Mouse (Mus musculus) kidney, embryonic 15.5 days (tissue): ENCODE measurements around the gene Olfr1415. TPM values are rescaled to one million over a fixed set of nuclear protein-coding genes. Genes with fewer than 3 reads are reported as not detected.

Experiments
- ATAC-seq: fragments of 200-750 bp; cut with Nextera tagmentation; replicated peaks from 2 replicates; pipeline ENCODE4 v1.8.0; 2017; ENCODE audit warnings: moderate TSS enrichment; ENCODE audit not compliant: low FRiP score
- H3K27ac ChIP-seq: fragments of 300-500 bp; sonication (generic); 2 replicates; pipeline ENCODE4 v1.5.1; 2015; ENCODE audit warnings: mild to moderate bottlenecking, inconsistent platforms
- H3K27me3 ChIP-seq: fragments of 300-500 bp; sonication (generic); 2 replicates; pipeline ENCODE4 v1.6.1; 2015; ENCODE audit warnings: inconsistent platforms
- H3K36me3 ChIP-seq: fragments of 300-500 bp; sonication (generic); 2 replicates; pipeline ENCODE4 v1.6.1; 2015; ENCODE audit warnings: inconsistent platforms
- H3K4me1 ChIP-seq: fragments of 300-500 bp; sonication (generic); 2 replicates; pipeline ENCODE4 v1.6.1; 2015; ENCODE audit warnings: inconsistent platforms
- H3K4me2 ChIP-seq: fragments of 300-500 bp; sonication (generic); 2 replicates; pipeline ENCODE4 v1.6.1; 2015; ENCODE audit warnings: moderate library complexity, mild to moderate bottlenecking, inconsistent platforms
- H3K4me3 ChIP-seq: fragments of 300-500 bp; sonication (generic); replicated peaks from 2 replicates; pipeline ENCODE4 v1.5.1; 2015; ENCODE audit warnings: mild to moderate bottlenecking, inconsistent platforms
- H3K9ac ChIP-seq: fragments of 300-500 bp; sonication (generic); 2 replicates; pipeline ENCODE4 v1.6.1; 2015; ENCODE audit warnings: mild to moderate bottlenecking, inconsistent platforms
- H3K9me3 ChIP-seq: fragments of 300-500 bp; sonication (generic); replicated peaks from 2 replicates; pipeline ENCODE4 v1.6.1; 2016; ENCODE audit warnings: inconsistent platforms
- whole genome bisulfite sequencing: fragments of 180-500 bp; shearing (Covaris S2); methylation state at CpG from one replicate; pipeline ENCODE4 v1.1.7; 2015; ENCODE audit warnings: mixed read lengths; 5-methylcytosine and 5-hydroxymethylcytosine counted together
- microRNA-seq: library from miRNA; unstranded; fragments of <30 nt; microRNA quantifications from one replicate; pipeline ENCODE4, GENCODE M21; 2016
- polyA plus RNA-seq: library from polyadenylated mRNA; unstranded; fragments of >200 nt; fragmentation: Nextera tagmentation; extraction: Ambion mirVana; gene quantifications from 2 replicates; pipeline ENCODE4 v1.2.1, GENCODE M21; 2015

Olfr1415 gene
- polyA plus RNA-seq, 1 experiment from 2014 or later, result not detected

DNA sequence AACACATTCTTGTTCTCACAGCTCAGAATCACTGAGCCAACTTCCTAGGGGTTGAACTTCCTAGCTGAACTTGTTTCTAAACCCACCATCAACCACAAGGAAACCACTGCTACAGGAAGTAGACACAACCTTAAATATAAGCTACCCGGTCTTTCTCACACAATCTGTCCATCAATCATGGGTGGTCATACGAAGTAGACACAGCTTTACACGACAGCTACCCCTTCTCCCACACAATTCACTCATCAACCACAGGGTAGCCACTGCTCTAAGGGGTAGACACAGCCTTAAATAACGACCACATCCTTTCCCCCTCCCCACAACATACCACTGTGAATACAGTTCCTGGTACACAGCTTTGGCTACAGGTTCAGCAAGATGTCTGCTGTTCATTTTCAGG lies 27.0 kb downstream of the Olfr1415 start:
- Histone ChIP-seq H3K9me3 (no peaks in the 10 kb centered on the region), H3K27ac (no peak overlapping the region), H3K36me3 (peaks cover 75% of the 10 kb centered on the region), H3K4me1 (peaks cover 11% of the 10 kb centered on the region), H3K4me2 (no peak overlapping the region), H3K9ac (no peak overlapping the region), H3K4me3 (no peak overlapping the region), H3K27me3 (no peaks in the 10 kb centered on the region)
- 84% methylated on average over 4 of the region's 4 CpGs for WGBS
- ATAC-seq, result no peak

DNA sequence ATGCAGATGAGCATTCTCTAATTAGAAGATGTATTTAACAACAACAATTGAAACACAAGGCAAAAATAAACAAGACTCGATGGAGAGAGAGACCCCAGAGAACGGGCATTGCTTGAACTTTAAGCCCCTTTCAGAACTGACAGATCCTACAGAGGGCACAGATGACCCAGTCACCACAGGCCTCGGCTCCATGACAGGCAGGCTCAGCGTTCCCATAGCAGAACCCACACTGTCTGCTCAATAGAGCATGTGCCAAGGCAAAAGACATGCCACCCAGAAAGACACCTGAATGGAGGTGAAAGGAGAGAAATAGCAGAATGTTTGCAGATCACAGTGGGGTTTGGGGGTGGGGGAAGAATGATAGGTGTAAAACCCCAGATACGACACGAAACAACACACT lies 37.5 kb downstream of the Olfr1415 start:
- no peaks in the 10 kb centered on the region for H3K9me3 ChIP-seq
- WGBS, result 88% methylated on average over 6 of the region's 6 CpGs
- no peak overlapping the region for H3K9ac ChIP-seq
- no peak overlapping the region for H3K4me2 ChIP-seq
- no peaks in the 10 kb centered on the region for H3K27me3 ChIP-seq
- H3K27ac ChIP-seq, result no peak overlapping the region
- peaks cover 93% of the 10 kb centered on the region for H3K36me3 ChIP-seq
- H3K4me3 ChIP-seq, result no peak overlapping the region
- ATAC-seq, result no peak
- no peaks in the 10 kb centered on the region for H3K4me1 ChIP-seq

DNA sequence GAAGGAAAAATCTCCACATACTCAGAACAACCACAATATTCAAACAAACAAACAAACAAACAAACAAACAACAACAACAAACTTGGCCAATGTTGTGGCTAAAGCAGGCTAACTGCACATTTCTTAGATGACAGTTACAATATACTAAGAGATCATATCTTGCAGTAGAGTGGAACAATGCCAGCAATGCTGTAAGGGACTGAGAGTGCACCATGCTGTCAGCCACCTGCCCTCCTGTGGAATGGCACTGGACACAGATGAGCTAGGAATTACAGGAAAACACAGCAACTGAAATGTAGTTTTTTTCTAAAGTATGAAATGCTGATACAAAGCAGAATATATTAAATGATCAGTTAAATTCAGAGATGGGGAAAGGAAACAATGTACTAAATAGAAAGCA lies 38.1 kb downstream of the Olfr1415 start:
- H3K4me1 ChIP-seq, result no peaks in the 10 kb centered on the region
- H3K9me3 ChIP-seq, result no peaks in the 10 kb centered on the region
- H3K4me2 ChIP-seq, result no peak overlapping the region
- no peaks in the 10 kb centered on the region for H3K27me3 ChIP-seq
- H3K27ac ChIP-seq, result no peak overlapping the region
- H3K36me3 ChIP-seq, result peaks cover 94% of the 10 kb centered on the region
- no peak overlapping the region for H3K4me3 ChIP-seq
- no peak for ATAC-seq
- H3K9ac ChIP-seq, result no peak overlapping the region

DNA sequence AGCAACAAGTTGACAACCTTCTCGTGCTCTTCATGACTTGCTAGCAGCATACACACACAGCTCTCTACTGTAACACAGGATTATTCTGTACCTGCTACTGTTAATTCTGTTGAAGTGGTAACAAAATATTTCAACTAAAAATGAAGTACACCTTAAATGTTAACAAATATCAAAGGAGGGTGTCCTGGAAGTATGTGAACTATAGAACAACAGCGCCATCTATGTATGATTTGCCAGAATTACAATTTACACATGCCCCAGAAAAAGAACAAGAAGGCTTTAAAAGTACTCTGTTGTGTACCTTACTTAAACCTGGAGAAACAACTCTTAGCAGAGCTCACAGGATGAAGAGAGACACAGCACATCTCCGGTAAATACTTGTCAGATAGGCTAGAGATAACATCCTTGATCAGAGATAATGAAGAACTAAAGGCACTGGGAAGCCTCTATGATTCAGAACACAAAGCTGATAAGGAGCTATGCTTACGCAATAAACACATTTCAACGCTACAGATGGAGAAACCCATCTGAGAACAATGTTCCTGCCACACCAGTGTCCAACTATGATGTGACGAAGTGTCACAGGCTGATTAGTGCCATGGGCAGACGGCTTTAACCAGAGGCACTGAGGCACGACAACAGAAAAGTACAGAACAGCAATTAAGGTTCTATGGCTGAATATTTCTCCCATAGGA lies 42.0 kb downstream of the Olfr1415 start:
- H3K4me3 ChIP-seq, result no peak overlapping the region
- H3K4me1 ChIP-seq, result no peaks in the 10 kb centered on the region
- H3K9ac ChIP-seq, result no peak overlapping the region
- no peaks in the 10 kb centered on the region for H3K27me3 ChIP-seq
- H3K4me2 ChIP-seq, result no peak overlapping the region
- no peaks in the 10 kb centered on the region for H3K9me3 ChIP-seq
- ATAC-seq, result no peak
- peaks cover 94% of the 10 kb centered on the region for H3K36me3 ChIP-seq
- 70% methylated on average over 8 of the region's 8 CpGs for WGBS
- H3K27ac ChIP-seq, result no peak overlapping the region

DNA sequence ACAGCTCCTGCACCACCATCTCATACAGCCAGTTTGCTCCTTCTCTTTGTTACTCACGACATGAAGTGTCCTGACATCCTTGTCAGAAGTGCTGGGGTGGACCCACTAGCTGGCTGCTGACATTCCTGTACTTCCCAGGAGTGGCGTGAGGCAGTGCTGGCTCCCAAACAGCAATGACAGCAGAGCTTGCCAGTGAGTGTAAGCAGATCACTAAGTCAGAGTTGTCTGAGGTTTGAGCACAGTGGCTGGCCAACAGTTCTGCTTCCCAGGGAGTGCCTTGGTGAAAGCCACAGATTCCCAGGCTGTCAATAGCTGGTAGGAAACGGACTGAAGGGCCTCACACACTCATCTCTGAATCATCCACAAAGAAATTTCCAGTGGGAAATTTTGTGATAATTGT lies 47.6 kb downstream of the Olfr1415 start:
- Histone ChIP-seq H3K9me3 (no peaks in the 10 kb centered on the region), H3K9ac (no peak overlapping the region), H3K27ac (no peak overlapping the region), H3K4me3 (no peak overlapping the region), H3K27me3 (no peaks in the 10 kb centered on the region), H3K4me2 (no peak overlapping the region), H3K4me1 (no peaks in the 10 kb centered on the region), H3K36me3 (peaks cover 98% of the 10 kb centered on the region)
- ATAC-seq, result no peak
- 73% methylated on average over 3 of the region's 3 CpGs for WGBS

DNA sequence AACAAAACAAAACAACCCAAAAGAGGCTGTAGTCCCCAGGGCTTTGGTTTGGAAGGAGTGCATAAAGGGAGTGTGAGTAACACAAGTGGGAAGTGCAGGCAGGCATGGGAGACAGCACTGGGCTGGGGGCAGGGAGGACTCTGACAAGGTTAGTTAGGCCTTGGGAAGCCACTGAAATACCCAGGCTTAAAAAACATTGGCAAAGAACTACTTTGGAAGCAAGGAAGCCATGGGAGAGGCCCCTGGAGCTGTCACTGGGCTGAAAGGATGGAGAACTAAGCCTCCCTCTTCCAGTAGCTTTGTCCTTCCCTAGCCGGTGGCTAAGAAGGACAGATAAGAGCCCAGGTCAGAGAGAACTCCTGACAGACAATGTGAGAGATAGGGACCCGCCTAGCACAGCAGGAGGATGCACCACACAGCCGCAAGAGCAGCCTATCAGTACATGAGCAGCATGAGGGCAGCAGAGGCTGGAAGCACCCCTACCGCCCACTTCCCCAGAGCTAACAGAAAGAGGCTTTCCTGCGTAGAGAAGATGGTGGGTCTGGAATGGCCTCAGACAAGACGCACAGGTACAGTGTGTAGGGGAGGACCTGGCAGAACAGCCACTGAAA lies 54.3 kb downstream of the Olfr1415 start:
- no peaks in the 10 kb centered on the region for H3K27me3 ChIP-seq
- no peak overlapping the region for H3K27ac ChIP-seq
- WGBS, result 90% methylated on average over 6 of the region's 6 CpGs
- no peak for ATAC-seq
- 0 out of 2 replicates have a peak, but pooled peaks cover 3% of the 10 kb centered on the region for H3K4me1 ChIP-seq
- H3K4me3 ChIP-seq, result no peak overlapping the region
- no peaks in the 10 kb centered on the region for H3K9me3 ChIP-seq
- H3K4me2 ChIP-seq, result no peak overlapping the region
- H3K9ac ChIP-seq, result no peak overlapping the region
- H3K36me3 ChIP-seq, result peaks cover 84% of the 10 kb centered on the region

DNA sequence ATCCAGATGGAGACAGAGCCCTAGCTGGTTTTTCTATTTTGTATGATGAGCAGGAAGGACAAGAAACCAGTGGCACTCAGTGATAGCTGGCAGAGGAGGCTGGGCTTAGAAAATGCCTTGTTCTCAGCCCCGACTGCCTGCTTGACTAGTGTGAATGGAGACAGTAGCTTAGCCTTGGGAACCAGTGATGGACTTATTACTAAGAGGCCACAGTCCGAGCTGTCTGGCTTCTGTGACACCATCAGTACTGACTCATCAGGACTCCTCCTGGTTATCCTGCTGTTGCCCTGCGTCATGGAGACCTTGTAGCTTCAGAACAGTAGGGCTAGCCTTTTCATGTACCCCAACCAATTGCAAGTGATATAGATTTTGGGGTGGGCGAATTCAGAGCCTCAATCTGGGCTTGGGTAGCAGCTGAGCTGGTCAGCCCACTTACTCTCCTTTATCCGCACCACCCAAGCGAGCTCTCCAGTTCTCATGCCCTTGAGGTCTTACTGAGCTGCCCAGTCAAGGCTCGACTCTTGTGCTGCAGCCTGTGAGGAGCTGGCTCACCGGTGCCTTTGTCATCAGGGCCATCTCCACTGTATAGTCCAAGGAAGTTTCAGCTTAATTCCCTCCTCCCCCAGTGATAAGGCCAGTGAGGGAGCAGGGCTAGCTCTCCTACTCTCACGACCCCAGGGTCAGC lies 55.7 kb downstream of the Olfr1415 start:
- Histone ChIP-seq H3K27me3 (no peaks in the 10 kb centered on the region), H3K4me2 (no peak overlapping the region), H3K4me1 (0 out of 2 replicates have a peak, but pooled peaks cover 3% of the 10 kb centered on the region), H3K36me3 (peaks cover 72% of the 10 kb centered on the region), H3K9ac (no peak overlapping the region), H3K27ac (no peak overlapping the region), H3K4me3 (no peak overlapping the region), H3K9me3 (no peaks in the 10 kb centered on the region)
- no peak for ATAC-seq
- 87% methylated on average over 9 of the region's 9 CpGs for WGBS

Small RNA genes within 50 kb of the gene (microRNA-seq; reads per million reads assigned to microRNA genes)
- 0.89 reads per million for gene Mir6900

Other genes with a start within 250 kb of the Olfr1415 start
- 303 and 309 TPM in 2 replicates for gene Ndufa10, start 22.2 kb downstream of the Olfr1415 start, polyA plus RNA-seq
- not detected in 2 replicates for gene Olfr1416, start 11.0 kb downstream of the Olfr1415 start, polyA plus RNA-seq
- not detected in 2 replicates for gene Olfr1414, start 22.6 kb upstream of the Olfr1415 start, polyA plus RNA-seq
- gene Olfr1413, start 75.2 kb upstream of the Olfr1415 start, polyA plus RNA-seq, result not detected in 2 replicates
- gene Olfr1412, start 89.7 kb upstream of the Olfr1415 start, polyA plus RNA-seq, result not detected in 2 replicates
- not detected in 2 replicates for gene Olfr1411, start 98.3 kb upstream of the Olfr1415 start, polyA plus RNA-seq
- not detected in 2 replicates for gene Olfr1410, start 109.7 kb upstream of the Olfr1415 start, polyA plus RNA-seq
- not detected in 2 replicates for gene Olfr12, start 121.7 kb upstream of the Olfr1415 start, polyA plus RNA-seq
- gene Cops9, start 145.9 kb upstream of the Olfr1415 start, polyA plus RNA-seq, result 409 and 435 TPM in 2 replicates
- 0.33 and 0.39 TPM in 2 replicates for gene Otos, start 152.7 kb upstream of the Olfr1415 start, polyA plus RNA-seq